Mouse (Mus musculus) liver, adult 2 months (tissue): ENCODE measurements around the gene Tfb2m.

ENCODE experiments used
- CTCF ChIP-seq: fragments of 200-500 bp; IDR thresholded peaks from 2 replicates; pipeline ENCODE4 v1.5.1; 2011; ENCODE audit warnings: low read depth, low read length, control low read depth
- POLR2A ChIP-seq: fragments of 200-500 bp; IDR thresholded peaks from 2 replicates; pipeline ENCODE4 v1.6.1; 2011; ENCODE audit warnings: low read length, control low read depth; ENCODE audit not compliant: insufficient read depth; ENCODE audit errors: extremely low read depth

DNA sequence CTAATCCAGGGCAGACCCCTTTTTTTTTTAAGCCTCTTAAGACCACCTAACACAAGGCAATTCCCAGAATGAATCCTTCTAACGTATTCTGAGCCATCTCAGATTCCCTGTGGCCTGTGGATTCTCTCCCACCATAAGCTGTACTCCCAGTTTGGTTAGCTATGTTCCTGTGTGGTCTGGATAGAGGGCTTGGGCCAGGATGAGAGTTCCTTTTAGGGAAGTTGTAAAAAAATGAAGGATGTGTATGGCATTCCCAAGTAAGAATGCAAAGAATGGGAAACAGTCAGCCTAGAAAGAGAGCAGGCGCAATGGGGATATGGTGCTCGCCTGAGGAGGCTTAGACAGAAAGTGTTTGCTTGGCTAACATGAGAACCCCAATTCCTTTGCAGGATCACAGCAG lies 46.8 kb downstream of the Tfb2m start:
- no peak for TF ChIP-seq CTCF
- TF ChIP-seq POLR2A: no peak
